Mouse (Mus musculus) adrenal gland, adult 8-10 months (tissue): ENCODE measurements around the gene Ccdc142. TPM values are rescaled to one million over a fixed set of nuclear protein-coding genes. Genes with fewer than 3 reads are reported as not detected.

Experiments used
- DNase-seq: peaks from one replicate; pipeline ENCODE4 v3.0.0; 2022
- microRNA-seq, 2 experiments: library from miRNA; unstranded; fragments of <30 nt; microRNA quantifications; one replicate each; pipeline ENCODE4 v1.2.0; 2022
- total RNA-seq, 4 experiments: library from RNA; stranded (reverse); gene quantifications; 2 replicates each; pipeline ENCODE4 v1.2.4; 2022

Ccdc142 gene
- total RNA-seq, 4 experiments from 2014 or later: 5.3 to 14.2 (median 9.7) TPM

DNA sequence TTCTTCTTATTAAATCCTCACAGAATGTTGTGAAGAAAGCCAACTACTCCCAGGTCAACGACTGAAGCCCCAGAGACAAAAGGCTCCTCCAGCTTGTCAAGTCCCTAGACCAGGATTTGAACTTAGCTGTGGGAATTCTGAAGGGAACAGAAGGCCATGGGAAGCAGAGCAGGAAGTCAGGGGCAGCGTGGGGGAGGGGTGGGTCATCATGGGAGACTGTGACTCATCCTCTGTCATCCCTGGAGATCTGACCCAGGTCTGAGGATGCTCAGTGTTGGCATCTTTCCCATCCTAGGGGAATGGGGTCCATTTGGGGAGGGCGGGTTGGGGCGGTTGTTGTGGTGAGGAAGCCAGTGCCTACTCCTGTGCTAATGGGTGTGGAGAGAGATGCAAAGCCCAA lies 40.2 kb downstream of the Ccdc142 start:
- no peak for DNase-seq

DNA sequence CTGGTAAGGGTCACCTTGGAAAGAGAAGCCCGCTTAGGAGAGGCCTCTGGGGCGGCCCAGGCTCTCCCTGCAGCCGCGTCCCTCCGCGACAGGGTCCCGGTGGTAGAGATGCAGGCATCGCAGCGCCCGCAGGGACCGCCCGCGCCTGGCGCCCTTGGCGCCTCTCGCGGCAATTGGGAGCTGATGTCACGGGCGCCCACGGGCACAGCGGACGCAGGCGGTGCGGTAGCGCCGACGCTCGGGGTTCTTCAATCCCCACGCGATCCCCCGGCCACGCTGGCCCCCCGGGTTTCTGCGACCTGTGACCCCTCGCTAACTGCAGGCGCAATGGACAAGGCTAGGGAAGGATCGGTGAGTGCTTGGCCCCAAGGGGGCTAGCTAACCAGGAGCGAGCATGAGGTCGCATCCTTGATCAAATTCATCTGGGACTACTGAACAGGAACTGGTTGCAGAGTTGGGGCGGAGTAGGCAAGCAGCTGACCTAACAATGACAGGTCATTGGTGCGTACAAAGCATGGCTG lies 40.9 kb downstream of the Ccdc142 start:
- no peak for DNase-seq

- no peak for DNase-seq
These were observed 41.5 kb downstream of the Ccdc142 start for GRCm38 (mm10) chr6:83142886-83143285.

DNA sequence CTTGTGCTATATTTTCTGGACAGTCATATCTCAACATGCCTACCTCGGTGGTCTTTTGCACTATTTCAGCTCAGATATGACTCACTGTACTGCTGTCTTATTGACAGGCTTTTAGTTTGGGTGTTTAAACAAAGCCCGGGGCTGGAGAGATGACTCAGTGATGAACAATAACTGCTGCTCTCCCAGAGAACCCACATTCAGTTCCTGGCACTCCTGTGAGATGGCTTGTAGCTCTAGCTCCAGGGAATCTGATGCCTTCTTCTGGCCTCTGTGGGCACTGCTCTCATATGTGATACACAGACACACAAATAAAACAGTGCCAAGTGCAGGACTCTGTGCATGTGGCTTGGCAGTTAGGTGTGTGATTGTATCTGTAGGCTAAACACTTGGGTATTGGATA lies 43.8 kb downstream of the Ccdc142 start:
- DNase-seq: no peak

DNA sequence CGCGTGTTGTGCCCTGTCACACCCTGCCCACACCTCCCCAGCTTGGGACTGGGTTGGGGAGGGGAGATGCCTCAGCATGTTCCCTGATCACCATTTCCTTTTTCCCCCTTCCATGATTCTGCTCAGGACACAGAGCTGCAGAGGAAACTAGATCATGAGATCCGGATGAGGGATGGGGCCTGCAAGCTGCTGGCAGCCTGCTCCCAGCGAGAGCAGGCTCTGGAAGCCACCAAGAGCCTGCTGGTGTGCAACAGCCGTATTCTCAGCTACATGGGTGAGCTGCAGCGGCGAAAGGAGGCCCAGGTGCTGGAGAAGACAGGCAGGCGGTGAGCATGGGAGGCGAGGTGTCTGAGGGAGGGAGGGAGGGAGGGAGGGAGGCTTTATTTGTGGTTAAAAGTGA lies 44.4 kb downstream of the Ccdc142 start:
- DNase-seq: no peak

- DNase-seq: peak; percentile 63
These were observed 45.9 kb downstream of the Ccdc142 start for GRCm38 (mm10) chr6:83147280-83147679.

- no peak for DNase-seq
These were observed 50.3 kb downstream of the Ccdc142 start for GRCm38 (mm10) chr6:83151721-83152120.

DNA sequence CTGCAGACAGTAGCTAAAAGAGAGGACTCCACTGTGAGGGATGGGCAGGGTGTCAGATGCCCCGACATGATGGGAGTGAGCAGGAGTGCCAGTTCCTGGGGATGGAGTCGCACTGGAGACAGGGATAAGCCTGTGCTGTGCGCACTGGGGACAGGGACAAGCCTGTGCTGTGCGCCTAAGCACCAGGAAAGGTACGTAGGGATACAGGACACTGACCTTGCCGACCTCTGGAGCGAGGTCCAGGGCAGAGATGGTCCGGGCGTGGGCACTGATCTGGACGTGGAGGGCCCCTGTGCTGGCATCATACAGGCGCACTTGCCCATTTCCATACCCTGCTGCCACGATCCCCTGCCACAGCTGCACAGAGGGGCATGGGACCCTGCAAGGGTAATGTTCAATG lies 51.6 kb downstream of the Ccdc142 start:
- no peak for DNase-seq

GRCm38 (mm10) chr6:83153485-83153884 lies 52.1 kb downstream of the Ccdc142 start:
- DNase-seq: no peak

DNA sequence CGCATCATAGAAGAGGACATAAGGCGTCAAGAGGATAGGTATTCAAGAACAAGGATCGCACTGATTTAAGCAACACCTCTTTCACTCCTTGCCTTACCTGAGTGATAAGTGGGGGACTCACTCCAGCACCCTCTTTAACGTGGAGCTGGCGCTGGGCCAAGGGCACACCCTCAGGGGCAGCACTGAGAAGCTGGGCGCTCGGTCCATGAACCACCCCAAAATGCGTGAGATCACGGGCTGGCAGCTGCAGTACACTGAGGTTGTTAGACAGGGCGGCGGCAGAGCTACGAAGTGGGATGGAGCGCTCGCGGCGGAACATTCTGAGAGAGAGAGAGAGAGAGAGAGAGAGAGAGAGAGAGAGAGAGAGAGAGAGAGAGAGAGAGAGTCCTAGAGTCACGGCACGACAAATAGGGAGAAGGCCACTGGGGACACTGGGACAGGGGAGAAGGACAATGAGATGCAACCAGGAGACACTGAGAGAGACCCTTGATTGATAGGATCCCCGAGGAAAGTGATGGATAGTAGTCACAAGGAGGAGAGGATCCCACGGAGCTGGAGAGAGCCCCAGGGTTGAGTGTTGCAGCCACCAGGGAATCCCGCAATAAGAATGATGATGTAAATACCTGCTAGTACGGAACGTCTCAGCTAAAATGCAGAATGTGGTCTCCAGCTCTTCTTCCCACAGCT lies 54.3 kb downstream of the Ccdc142 start:
- DNase-seq: no peak

DNA sequence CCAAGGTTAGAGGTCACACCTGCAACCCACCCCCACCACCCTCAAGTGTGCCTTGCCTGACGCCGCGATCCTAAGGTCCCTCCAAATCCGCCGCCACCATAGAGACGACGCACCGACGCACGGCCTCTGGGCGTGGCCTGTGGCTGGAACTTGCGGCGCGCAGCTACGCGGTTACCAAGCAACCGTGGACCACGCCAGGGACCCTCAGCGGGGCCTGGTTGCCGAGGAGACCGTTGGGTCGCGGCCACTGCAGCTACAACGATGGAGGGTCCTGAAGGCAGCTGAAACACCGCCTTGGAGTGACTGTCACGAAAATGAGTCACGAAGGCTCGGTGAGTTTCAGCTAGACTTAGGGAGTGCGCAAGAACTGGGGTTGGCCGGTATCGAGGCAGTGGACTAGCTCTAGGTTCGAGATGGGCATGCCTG lies 54.9 kb downstream of the Ccdc142 start, which contains the start of the genes Wdr54 and 1700003E16Rik:
Gene Wdr54, minus strand, starts transcription at position 139 of the 426 bp plus-strand sequence.
Gene 1700003E16Rik, plus strand, starts transcription at position 146 of the 426 bp plus-strand sequence.
- DNase-seq: no peak

Small RNA genes lying within 50 kb of the gene (microRNA-seq; reads per million reads assigned to microRNA genes)
- 0 reads per million in 2 experiments for gene Mir3470a

Other genes starting within 250 kb of the Ccdc142 start
- 1 to 10 TPM in 3 of 4 experiments, under 1 TPM in 1; 0.96 to 2.5 (median 1.4) TPM for gene Sema4f, start 161.8 kb upstream of the Ccdc142 start, total RNA-seq
- not detected for gene M1ap, start 154.7 kb upstream of the Ccdc142 start, total RNA-seq
- gene Dok1, start 68.1 kb upstream of the Ccdc142 start, total RNA-seq: 10 to 100 TPM; 12.7 to 13.8 (median 13.4) TPM
- 1 to 10 TPM; 2.2 to 4.8 (median 4.1) TPM for gene Loxl3, start 67.4 kb upstream of the Ccdc142 start, total RNA-seq
- gene Aup1, start 47.1 kb upstream of the Ccdc142 start, total RNA-seq: 100 to 1,000 TPM; 184 to 207 (median 192) TPM
- 10 to 100 TPM; 50.7 to 69.4 (median 61.0) TPM for gene Htra2, start 46.3 kb upstream of the Ccdc142 start, total RNA-seq
- 1 to 10 TPM; 2.6 to 6.3 (median 4.1) TPM for gene Dqx1, start 43.8 kb upstream of the Ccdc142 start, total RNA-seq
- gene Tlx2, start 31.3 kb upstream of the Ccdc142 start, total RNA-seq: 10 to 100 TPM in 3 of 4 experiments, 1 to 10 TPM in 1; 7.9 to 19.1 (median 13.3) TPM
- gene Pcgf1, start 23.7 kb upstream of the Ccdc142 start, total RNA-seq: 10 to 100 TPM; 50.4 to 79.1 (median 66.0) TPM
- 10 to 100 TPM; 16.7 to 24.9 (median 19.6) TPM for gene Lbx2, start 15.2 kb upstream of the Ccdc142 start, total RNA-seq
- 10 to 100 TPM in 2 of 4 experiments, 1 to 10 TPM in 2; 5.9 to 14.3 (median 10.1) TPM for gene Gm42688, start within 50 bp of the Ccdc142 start, total RNA-seq
- 100 to 1,000 TPM in 1 of 4 experiments, 10 to 100 TPM in 3; 81.6 to 113 (median 89.5) TPM for gene Mrpl53, start 7.4 kb downstream of the Ccdc142 start, total RNA-seq
- gene Mogs, start 13.9 kb downstream of the Ccdc142 start, total RNA-seq: 10 to 100 TPM; 45.9 to 91.9 (median 62.8) TPM
- gene Wbp1, start 20.0 kb downstream of the Ccdc142 start, total RNA-seq: 100 to 1,000 TPM; 100 to 106 (median 105) TPM
- 10 to 100 TPM; 24.9 to 32.3 (median 28.0) TPM for gene Ino80b, start 23.8 kb downstream of the Ccdc142 start, total RNA-seq
- gene Rtkn, start 33.9 kb downstream of the Ccdc142 start, total RNA-seq: 10 to 100 TPM; 16.4 to 34.0 (median 19.9) TPM
- gene Wdr54, start 54.8 kb downstream of the Ccdc142 start, total RNA-seq: 1 to 10 TPM; 3.2 to 6.3 (median 5.3) TPM
- 1 to 10 TPM; 1.2 to 2.6 (median 1.9) TPM for gene 1700003E16Rik, start 54.8 kb downstream of the Ccdc142 start, total RNA-seq
- 100 to 1,000 TPM; 145 to 192 (median 162) TPM for gene Dctn1, start 64.3 kb downstream of the Ccdc142 start, total RNA-seq
- under 1 TPM; 0.05 to 0.09 (median 0.08) TPM for gene Slc4a5, start 118.2 kb downstream of the Ccdc142 start, total RNA-seq
- 10 to 100 TPM; 14.4 to 19.3 (median 17.6) TPM for gene Mthfd2, start 224.3 kb downstream of the Ccdc142 start, total RNA-seq
- 10 to 100 TPM; 66.9 to 77.3 (median 71.4) TPM for gene Mob1a, start 224.4 kb downstream of the Ccdc142 start, total RNA-seq
- gene Bola3, start 247.5 kb downstream of the Ccdc142 start, total RNA-seq: 100 to 1,000 TPM in 3 of 4 experiments, 10 to 100 TPM in 1; 94.1 to 174 (median 137) TPM